Mouse (Mus musculus): ENCODE results near the gene Ccdc71.

Gene Ccdc71

DNA sequence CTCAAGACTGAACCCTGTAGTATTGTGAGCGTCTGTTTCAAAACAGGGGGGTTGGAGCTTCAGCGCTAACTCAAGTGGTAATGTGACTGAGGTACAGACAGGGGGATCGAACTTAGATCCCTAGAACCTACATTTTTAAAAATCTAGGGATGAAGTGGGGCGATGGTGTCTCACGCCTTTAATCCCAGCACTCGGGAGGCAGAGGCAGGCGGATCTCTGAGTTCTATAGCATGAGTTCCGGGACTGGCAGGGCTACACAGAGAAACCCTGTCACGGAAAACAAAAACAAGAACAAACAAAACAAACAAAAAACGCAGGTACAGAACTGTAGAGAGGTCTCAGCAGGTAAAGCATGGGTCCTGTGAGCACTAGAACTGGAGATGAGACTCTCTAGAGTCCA is 3.4 kb upstream of the Ccdc71 start:
- in situ Hi-C loops (cut with MboI, MseI): no loop called here

DNA sequence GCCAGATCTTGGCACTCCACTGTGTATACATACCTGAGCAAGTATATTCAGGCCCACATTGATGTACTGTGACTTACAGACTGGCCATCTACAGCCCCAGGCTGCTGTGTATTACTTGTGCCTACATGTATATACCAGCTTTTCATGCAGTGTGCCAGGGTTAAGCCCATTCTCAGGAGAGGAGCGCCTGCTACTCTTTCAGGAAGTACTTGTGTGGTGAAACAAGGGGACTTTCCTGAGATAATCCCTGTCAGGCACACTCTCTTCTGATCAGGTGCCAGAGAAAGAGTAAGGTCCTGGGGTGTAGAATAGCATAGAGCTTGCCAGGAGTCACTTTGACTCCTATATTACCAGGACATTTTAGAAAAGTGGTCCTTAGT is 398 bp upstream of the Ccdc71 start:
- in situ Hi-C loops (cut with MboI, MseI): no loop called here

DNA sequence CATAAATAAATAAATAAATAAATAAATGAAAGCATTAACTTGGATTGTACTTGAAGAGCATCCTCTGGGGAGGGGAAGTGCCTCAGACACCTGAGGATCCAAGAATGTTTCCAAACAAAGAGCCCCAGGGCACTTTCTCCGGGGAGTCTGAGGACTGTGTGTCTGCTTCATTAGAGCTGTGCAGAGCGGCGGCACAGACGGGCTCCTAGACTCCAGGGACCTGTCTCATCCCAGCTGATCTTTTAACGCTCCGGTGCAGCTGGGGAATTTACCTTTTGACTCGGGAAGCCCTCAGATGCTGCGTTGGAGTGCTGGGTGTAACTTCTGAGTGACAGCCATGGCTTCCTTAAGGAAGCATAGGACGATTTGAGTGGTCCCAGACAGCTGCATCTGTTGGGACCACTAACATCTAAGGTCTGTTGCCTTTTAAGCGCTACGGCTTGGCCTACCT is 879 bp downstream of the Ccdc71 start, which contains the start of gene Klhdc8b:
Klhdc8b (minus strand) TSS at position 401 of the 451 bp plus-strand sequence.
- in situ Hi-C loops (cut with MboI, MseI): no loop called here

DNA sequence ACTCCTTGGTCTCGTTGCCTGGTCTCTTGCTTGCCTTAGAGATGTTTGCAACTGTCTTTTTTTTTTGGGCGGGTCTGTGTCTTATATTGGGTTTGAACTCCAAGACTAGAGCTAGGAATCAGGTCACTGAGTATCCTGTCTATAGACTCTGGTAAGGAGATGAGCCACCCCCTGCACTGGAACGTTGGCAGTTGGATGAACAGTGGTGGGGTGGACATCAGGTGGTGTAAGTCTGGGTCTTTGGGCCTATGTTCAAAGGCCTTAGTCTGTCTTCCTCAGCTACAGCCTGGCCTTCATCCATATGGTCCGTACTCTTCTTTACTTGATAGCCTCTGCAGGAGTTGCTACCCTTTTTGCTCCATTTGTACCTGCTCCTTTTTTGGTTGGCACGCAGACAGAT is 1.3 kb downstream of the Ccdc71 start:
- in situ Hi-C loops (cut with MboI, MseI): no loop called here

GRCm38 (mm10) chr9:108462192-108462591 is 1.9 kb downstream of the Ccdc71 start:
- in situ Hi-C loops (cut with MboI, MseI): no loop called here

DNA sequence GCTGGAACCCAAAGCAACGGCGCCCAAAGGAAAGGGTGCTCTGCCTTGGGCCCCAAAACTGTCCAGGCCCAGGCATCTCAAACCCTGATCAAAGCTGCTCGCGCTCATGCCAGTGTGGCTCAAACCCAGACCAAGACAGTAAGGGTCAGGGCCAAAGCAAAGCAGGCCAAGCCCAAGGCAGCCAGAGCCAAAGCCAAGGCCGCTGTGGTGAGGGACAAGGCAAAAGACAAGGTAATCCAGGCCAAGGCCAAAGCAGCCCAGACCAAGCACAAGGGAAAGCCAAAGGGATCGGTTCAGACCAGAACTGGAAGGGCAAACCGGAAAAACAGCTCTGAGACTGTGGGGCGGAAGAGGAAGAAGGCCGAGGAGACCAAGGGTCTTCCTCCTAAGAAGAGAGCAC is 3.4 kb downstream of the Ccdc71 start:
- in situ Hi-C loops (cut with MboI, MseI): no loop called here

DNA sequence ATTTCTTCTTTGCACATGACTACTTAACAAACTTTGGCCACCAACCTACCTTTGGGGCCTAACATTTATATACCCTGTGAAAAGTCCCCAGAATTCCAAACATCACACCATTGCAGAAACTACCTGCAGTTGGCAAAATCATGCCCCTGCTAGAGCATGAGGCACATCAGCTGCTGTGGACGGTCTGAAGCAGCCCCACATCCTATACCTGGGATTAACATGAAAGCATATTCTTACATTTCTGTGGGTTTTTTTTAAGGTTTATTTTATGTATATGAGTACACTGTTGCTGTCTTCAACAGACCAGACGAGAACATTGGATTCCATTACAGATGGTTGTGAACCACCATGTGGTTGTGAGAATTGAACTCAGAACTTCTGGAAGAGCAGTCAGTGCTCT is 5.9 kb downstream of the Ccdc71 start:
- in situ Hi-C loops (cut with MboI, MseI): no loop called here

DNA sequence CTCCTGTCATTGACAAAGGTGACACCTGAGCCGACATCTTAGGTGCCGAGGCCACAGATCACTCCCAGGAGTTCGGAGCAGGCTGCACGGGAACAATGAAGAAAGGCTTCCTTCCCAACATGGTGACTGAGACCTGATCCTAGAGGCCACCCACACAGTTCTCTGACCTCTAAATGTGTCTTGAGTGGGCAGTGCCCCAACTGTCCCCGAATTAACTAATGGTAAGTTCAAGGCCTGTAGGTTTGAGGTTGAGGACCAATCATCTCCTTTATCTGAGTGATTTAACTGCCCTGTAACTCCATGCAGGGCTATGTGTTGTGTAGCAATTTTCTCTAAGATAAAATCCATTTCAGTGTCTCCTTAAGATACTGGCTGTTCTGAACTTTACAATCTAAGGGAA is 9.1 kb downstream of the Ccdc71 start:
- in situ Hi-C loops (cut with MboI, MseI): no loop called here

DNA sequence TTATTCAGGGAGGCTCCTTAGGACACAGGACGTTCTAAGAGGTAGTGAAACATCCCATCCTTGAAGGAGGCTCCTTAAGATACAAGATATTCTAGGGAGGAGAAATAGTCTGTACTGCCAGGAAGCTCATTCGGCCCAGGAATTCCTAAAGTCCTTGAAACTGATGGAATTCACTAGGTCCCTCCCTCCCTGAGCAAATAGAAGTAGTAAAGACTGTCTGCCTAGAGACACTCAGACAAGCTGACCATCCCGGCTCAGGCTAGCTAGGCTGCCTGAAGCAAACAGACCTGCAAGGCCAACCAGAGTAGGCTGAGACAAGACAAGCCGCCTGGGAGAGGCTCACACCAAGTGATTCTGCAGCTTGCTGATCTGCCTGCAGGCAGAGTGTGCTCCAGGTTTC is 9.5 kb downstream of the Ccdc71 start:
- in situ Hi-C loops (cut with MboI, MseI): no loop called here

DNA sequence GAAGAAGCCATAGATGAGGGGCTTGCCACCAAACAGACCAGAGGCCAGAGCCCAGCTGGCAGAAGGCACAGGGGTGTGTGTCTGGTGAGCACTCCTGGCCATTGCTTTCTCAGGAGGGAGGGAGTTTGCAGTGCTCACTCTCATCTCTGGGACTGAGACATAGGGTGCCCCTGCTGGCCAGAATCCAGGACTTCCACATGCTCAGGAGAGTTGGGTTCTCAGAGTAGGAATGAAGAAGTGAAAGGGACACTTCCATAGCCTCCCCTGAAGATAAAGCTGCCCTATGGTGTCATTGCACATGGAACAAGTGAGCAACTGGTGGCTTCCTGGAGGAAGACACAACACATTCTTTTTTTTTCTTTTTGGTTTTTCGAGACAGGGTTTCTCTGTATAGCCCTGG is 14.2 kb downstream of the Ccdc71 start:
- in situ Hi-C loops (cut with MboI, MseI): no loop called here

GRCm38 (mm10) chr9:108478638-108479156 is 18.4 kb downstream of the Ccdc71 start:
- in situ Hi-C loops (cut with MboI, MseI): no loop called here

GRCm38 (mm10) chr9:108479241-108479640 is 18.9 kb downstream of the Ccdc71 start:
- in situ Hi-C loops (cut with MboI, MseI): no loop called here

DNA sequence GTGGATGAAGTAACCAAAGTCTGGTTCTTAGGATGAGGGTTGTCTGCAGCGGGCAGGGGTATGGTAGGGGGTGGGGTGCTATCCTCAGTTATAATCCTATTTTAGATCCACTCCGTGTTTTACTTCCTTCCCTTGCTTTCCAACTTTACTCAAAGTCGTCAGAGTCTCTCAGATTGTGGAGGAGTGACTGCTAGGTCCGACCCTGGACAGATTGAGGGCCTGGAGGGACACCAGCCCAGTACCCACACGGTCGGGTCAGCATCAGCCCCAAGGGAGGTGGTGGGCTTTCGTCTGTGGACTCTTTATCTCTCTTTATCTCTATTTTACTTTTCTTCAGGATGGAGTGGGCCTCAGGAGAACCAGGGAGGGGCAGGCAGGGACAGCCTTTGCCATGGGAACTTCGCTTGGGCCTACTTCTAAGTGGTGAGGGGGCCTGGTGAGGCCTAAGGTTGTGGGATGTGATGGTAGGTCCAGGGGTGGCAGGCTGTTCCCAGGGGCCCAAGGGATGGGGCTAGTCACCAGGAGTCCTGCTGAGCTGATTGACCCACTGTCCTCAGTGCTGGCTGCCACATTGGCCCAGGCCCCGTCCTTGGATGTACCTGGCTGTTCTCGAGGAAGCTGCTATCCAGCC is 19.5 kb downstream of the Ccdc71 start, which contains the start of gene Lamb2:
Lamb2 (plus strand) TSS at position 16 of the 631 bp plus-strand sequence.
- in situ Hi-C loops (cut with MboI, MseI): no loop called here

DNA sequence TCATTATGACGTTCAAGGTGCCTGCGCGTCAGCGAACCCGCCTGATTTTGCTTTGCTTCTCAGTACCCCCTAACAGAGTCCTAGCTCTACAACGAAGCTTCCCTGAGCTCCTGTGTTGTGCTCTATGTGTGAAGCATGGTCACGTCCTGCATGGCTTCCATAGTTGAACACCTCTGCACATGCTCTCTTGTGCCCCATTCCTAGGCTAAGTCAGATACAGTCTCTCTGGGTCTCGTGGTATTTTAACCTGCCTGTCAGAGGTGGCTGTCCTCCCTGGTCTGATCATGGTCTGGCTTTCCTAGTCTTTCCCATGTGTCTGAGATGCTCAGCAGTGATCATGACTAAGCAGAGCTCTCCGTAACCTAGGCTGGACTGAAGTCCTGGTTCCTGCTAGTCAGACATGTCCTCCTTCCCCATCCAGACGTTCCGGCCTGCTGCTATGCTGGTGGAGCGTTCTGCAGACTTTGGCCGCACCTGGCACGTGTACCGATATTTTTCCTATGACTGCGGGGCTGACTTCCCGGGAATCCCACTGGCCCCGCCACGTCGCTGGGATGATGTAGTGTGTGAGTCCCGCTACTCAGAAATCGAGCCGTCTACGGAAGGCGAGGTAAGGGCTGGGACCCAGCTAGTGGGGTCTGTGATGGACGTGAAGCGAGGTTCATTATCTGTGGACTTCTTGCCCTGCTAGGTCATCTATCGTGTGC is 20.6 kb downstream of the Ccdc71 start:
- in situ Hi-C loops (cut with MboI, MseI): no loop called here

GRCm38 (mm10) chr9:108481520-108482210 is 21.3 kb downstream of the Ccdc71 start:
- in situ Hi-C loops (cut with MboI, MseI): no loop called here

- in situ Hi-C loops (cut with MboI, MseI): no loop called here
These were observed 22.9 kb downstream of the Ccdc71 start for GRCm38 (mm10) chr9:108483051-108483790.

- in situ Hi-C loops (cut with MboI, MseI): no loop called here
These were observed 23.7 kb downstream of the Ccdc71 start for GRCm38 (mm10) chr9:108484021-108484420.

- in situ Hi-C loops (cut with MboI, MseI): loop anchor here (5.0 kb wide), 1 partner anchor 38 kb away; no protein-coding TSS in a partner anchor
These were observed 25.1 kb downstream of the Ccdc71 start for GRCm38 (mm10) chr9:108485301-108485875.

GRCm38 (mm10) chr9:108486973-108487530 is 26.7 kb downstream of the Ccdc71 start:
- in situ Hi-C loops (cut with MboI, MseI): loop anchor here (5.0 kb wide), 1 partner anchor 40 kb away; no protein-coding TSS in a partner anchor

GRCm38 (mm10) chr9:108488403-108488802 is 28.1 kb downstream of the Ccdc71 start:
- in situ Hi-C loops (cut with MboI, MseI): loop anchor here (5.0 kb wide), 1 partner anchor 41 kb away; no protein-coding TSS in a partner anchor

GRCm38 (mm10) chr9:108489215-108489614 is 28.9 kb downstream of the Ccdc71 start:
- in situ Hi-C loops (cut with MboI, MseI): loop anchor here (5.0 kb wide), 1 partner anchor 42 kb away; no protein-coding TSS in a partner anchor
